Mouse (Mus musculus) limb, embryonic 13.5 days (tissue): ENCODE measurements at regions not wholly inside any gene's neighbourhood (a gene's known extent, or its start where the extent isn't known, plus 50 kb on each side); places are given as distances from the start of the nearest gene placed in this dataset.

Experiments used
- ATAC-seq: fragments of 200-750 bp; cut with Nextera tagmentation; 2 replicates; pipeline ENCODE4 v1.8.0; 2017; ENCODE audit warnings: low read depth, moderate number of reproducible peaks, moderate TSS enrichment; ENCODE audit not compliant: low FRiP score
- H3K27ac ChIP-seq: fragments of 300-500 bp; sonication (generic); 2 replicates; pipeline ENCODE4 v1.5.1; 2015; ENCODE audit warnings: inconsistent platforms, mild to moderate bottlenecking, moderate library complexity
- H3K27me3 ChIP-seq: fragments of 300-500 bp; sonication (generic); 2 replicates; pipeline ENCODE4 v1.6.1; 2015; ENCODE audit warnings: mild to moderate bottlenecking, inconsistent platforms
- H3K36me3 ChIP-seq: fragments of 300-500 bp; sonication (generic); 2 replicates; pipeline ENCODE4 v1.6.1; 2015; ENCODE audit warnings: inconsistent platforms, mild to moderate bottlenecking, moderate library complexity
- H3K4me1 ChIP-seq: fragments of 300-500 bp; sonication (generic); 2 replicates; pipeline ENCODE4 v1.6.1; 2015; ENCODE audit warnings: inconsistent platforms
- H3K4me2 ChIP-seq: fragments of 300-500 bp; sonication (generic); replicated peaks from 2 replicates; pipeline ENCODE4 v1.6.1; 2015; ENCODE audit warnings: inconsistent platforms, mild to moderate bottlenecking, moderate library complexity
- H3K4me3 ChIP-seq: fragments of 300-500 bp; sonication (generic); 2 replicates; pipeline ENCODE4 v1.5.1; 2015; ENCODE audit warnings: moderate library complexity, mild to moderate bottlenecking, inconsistent platforms
- H3K9ac ChIP-seq: fragments of 300-500 bp; sonication (generic); 2 replicates; pipeline ENCODE4 v1.6.1; 2015; ENCODE audit warnings: mild to moderate bottlenecking, inconsistent platforms
- H3K9me3 ChIP-seq: fragments of 300-500 bp; sonication (generic); 2 replicates; pipeline ENCODE4 v1.6.1; 2016; ENCODE audit warnings: inconsistent platforms
- WGBS: fragments of 180-500 bp; shearing (Covaris S2); methylation state at CpG from one replicate; pipeline ENCODE4 v1.1.7; 2015; 5-methylcytosine and 5-hydroxymethylcytosine counted together

- Histone ChIP-seq H3K36me3 (no peaks in the 10 kb centered on the region), H3K4me1 (peaks cover 39% of the 10 kb centered on the region), H3K9ac (peak overlapping the region; percentile 35; the same call in 1 of the 2 replicates), H3K9me3 (no peaks in the 10 kb centered on the region), H3K27ac (peak overlapping the region; percentile 88), H3K27me3 (peaks cover 19% of the 10 kb centered on the region), H3K4me3 (no peak overlapping the region), H3K4me2 (peak overlapping the region; percentile 31)
- 21% methylated on average over 10 of the region's 10 CpGs for WGBS
- peak; percentile 74 for ATAC-seq
Observed at GRCm38 (mm10) chr5:118316310-118317017, 71.4 kb downstream of the 2410131K14Rik start.

DNA sequence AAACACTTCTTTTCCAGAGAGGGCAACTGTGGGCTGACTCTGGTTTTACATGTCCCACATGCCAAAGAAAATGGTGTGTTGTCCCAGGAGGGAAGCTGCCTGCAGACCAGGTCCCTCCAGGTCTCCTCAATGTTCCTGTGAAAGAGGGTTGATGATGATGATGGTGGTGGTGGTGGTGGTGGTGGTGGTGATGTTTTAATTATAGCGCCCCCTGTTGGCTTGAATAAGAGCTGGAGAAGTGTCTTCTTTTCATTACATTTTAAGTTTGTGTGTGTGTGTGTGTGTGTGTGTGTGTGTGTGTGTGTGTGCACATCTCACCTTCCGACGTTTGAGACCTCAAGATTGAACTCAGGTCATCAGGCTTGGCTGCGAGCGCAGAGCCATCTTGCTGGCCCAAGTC lies 73.0 kb downstream of the 2410131K14Rik start:
- ATAC-seq = no peak
- H3K4me1 ChIP-seq = peaks cover 55% of the 10 kb centered on the region
- H3K27ac ChIP-seq = peak overlapping the region; percentile 69; the same call in 1 of the 2 replicates
- H3K36me3 ChIP-seq = no peaks in the 10 kb centered on the region
- no peak overlapping the region for H3K4me3 ChIP-seq
- H3K9me3 ChIP-seq = no peaks in the 10 kb centered on the region
- 58% methylated on average over 5 of the region's 5 CpGs for WGBS
- H3K4me2 ChIP-seq = peak overlapping the region; percentile 53; the same call in 1 of the 2 replicates
- no peak overlapping the region for H3K9ac ChIP-seq
- peaks cover 19% of the 10 kb centered on the region for H3K27me3 ChIP-seq

GRCm38 (mm10) chr5:118318883-118319282 lies 73.9 kb downstream of the 2410131K14Rik start:
- whole genome bisulfite sequencing = 6% methylated on average over 14 of the region's 15 CpGs
- Histone ChIP-seq H3K4me3 (peak overlapping the region; percentile 10; the same call in 1 of the 2 replicates), H3K4me1 (peaks cover 56% of the 10 kb centered on the region), H3K4me2 (peak overlapping the region; percentile 53), H3K9ac (peak overlapping the region; percentile 39; the same call in 1 of the 2 replicates), H3K9me3 (no peaks in the 10 kb centered on the region), H3K27me3 (peaks cover 19% of the 10 kb centered on the region), H3K36me3 (no peaks in the 10 kb centered on the region), H3K27ac (peak overlapping the region; percentile 65; the same call in 1 of the 2 replicates)
- ATAC-seq = no peak

DNA sequence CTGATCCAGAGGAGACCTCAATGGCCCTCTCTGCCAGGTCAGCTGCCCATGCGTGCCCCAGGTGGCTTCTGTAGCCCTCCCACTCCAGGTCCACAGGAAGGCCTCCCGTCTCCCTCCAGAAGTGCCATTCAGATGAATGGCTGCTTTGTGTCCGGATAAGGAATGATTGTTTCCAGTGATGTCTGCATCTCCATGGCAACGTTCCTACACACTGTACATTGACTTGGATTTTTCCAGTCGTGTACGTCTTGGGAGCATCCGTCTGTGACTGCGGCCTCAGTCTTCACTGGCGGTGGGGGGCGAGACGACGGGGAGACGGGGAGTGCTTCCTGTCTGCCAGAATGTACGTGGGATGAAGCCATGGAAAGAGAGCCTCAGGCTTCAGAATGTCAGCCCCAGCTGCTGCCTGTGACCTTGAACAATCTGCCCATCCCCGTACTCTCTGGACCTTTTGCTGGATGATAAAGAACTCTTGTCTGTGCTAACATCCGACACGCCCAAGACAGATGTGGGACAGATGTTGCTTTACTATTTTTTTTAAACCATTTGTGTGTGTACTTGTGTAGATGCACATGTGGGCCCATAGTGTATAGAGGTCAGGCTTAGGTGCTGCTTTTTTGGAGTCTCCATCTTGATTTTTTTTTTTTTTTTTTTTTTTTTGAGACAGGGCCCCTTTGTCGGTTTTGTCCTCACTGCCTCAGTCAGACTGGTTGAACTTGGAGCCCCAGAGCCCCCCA lies 76.9 kb downstream of the 2410131K14Rik start:
- no peak overlapping the region for H3K4me2 ChIP-seq
- no peak overlapping the region for H3K4me3 ChIP-seq
- peak; percentile 80 for ATAC-seq
- whole genome bisulfite sequencing = 32% methylated on average over 18 of the region's 18 CpGs
- peaks cover 19% of the 10 kb centered on the region for H3K27me3 ChIP-seq
- no peak overlapping the region for H3K9ac ChIP-seq
- peaks cover 49% of the 10 kb centered on the region for H3K4me1 ChIP-seq
- H3K27ac ChIP-seq = peak overlapping the region; percentile 80
- H3K9me3 ChIP-seq = no peaks in the 10 kb centered on the region
- H3K36me3 ChIP-seq = no peaks in the 10 kb centered on the region

DNA sequence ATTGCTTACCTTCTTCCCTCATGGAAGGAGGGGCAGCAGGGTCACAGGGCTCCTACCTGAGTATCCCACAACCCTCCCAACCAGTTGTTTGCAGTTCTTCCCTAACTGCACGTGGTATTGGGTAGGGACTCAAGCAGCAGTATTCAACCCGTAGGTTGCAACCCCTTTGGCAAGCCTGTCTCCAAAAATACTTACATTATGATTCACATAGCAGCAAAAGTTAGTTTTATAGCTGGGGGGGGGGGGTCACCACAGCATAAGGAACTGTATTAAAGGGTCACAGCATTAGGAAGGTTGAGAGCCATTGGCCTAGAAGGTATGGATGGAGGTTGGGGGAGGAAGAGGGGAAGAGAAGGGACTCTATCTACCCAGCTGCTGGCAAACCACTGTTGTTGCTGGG lies 78.1 kb downstream of the 2410131K14Rik start:
- H3K27me3 ChIP-seq = peaks cover 19% of the 10 kb centered on the region
- H3K9me3 ChIP-seq = no peaks in the 10 kb centered on the region
- peaks cover 45% of the 10 kb centered on the region for H3K4me1 ChIP-seq
- no peak for ATAC-seq
- no peak overlapping the region for H3K4me3 ChIP-seq
- no peak overlapping the region for H3K9ac ChIP-seq
- no peaks in the 10 kb centered on the region for H3K36me3 ChIP-seq
- 76% methylated on average over 2 of the region's 2 CpGs for WGBS
- peak overlapping the region; percentile 80; the same call in 1 of the 2 replicates for H3K27ac ChIP-seq
- no peak overlapping the region for H3K4me2 ChIP-seq

DNA sequence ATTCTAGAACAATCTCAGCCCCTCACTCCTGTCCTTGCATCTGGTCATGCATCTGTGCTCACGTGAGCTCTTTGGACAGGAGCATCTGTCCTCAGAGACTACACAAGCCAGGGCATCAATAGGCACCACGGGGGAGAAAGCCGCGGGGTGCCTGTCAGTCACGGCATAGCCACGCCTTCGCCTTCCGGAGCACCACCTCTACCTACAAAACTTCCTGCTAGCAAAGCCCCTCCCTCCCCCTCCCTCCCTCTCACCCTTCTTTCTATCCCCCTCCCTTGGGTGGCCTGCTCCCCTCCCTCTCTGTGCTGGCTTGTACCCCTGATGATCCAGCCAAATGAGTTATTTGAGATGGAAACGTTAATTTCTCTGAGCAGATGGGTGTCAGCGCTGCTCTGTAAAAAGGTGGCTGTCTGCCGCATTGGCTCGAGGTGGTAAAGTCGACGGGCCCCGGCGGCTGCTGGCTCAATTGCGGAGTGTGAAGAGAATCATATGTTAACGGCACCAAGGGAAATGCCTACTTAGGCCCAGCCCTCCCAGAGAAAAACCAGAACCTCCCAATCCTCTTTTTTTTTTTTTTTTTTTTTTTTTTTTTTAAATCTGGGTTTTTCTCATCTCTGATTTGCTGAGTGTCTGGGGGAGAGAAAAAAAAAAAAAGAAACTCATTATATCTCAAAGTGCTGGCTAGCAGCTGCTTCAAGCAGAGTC lies 82.0 kb downstream of the 2410131K14Rik start:
- peak overlapping the region; percentile 35; the same call in 1 of the 2 replicates for H3K9ac ChIP-seq
- H3K4me2 ChIP-seq = peak overlapping the region; percentile 66
- ATAC-seq = peak; percentile 45
- peak overlapping the region; percentile 61; the same call in 1 of the 2 replicates for H3K27ac ChIP-seq
- WGBS = 0% methylated on average over 18 of the region's 18 CpGs
- peaks cover 6% of the 10 kb centered on the region; the same call in 1 of the 2 replicates for H3K27me3 ChIP-seq
- peaks cover 42% of the 10 kb centered on the region for H3K4me1 ChIP-seq
- H3K9me3 ChIP-seq = peaks cover 4% of the 10 kb centered on the region; the same call in 1 of the 2 replicates
- no peaks in the 10 kb centered on the region for H3K36me3 ChIP-seq
- H3K4me3 ChIP-seq = peak overlapping the region; percentile 34

DNA sequence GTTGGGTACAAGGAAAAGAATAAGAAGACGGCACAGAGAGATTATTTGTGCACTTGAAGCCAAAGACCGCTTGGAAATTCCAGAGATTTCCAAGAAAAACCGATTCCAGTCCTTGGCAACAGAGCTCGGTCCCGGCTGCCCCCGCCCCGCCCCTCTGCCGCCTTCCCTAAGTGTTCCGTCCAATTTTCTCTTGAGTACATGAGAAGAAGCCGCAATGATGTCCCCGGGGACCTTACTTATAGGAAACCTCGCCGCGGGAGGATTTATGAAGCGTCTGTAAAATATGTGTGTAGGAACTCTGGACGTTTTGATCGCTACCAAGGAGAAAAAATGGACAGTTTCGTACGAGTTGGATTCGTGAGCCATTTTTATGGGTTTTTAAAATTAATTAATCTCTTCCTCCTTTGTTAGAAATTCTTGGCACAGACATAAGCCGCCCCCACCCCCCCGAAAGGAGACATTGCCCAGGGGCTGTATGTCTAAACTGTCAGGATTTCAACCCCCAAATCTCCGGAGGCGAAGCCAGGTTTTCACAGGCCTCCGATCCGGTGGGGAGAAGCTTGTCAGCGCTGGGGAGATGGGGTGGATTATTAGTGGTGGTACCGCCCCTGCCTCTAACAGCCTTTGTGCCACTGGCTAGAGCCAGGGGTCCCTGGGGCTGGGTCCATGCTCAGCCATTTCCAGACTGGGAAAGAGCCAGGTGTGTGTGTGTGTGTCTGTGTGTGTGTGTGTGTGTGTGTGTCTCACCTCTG lies 83.1 kb downstream of the 2410131K14Rik start:
- H3K9me3 ChIP-seq = peaks cover 4% of the 10 kb centered on the region; the same call in 1 of the 2 replicates
- no peak for ATAC-seq
- no peak overlapping the region for H3K9ac ChIP-seq

DNA sequence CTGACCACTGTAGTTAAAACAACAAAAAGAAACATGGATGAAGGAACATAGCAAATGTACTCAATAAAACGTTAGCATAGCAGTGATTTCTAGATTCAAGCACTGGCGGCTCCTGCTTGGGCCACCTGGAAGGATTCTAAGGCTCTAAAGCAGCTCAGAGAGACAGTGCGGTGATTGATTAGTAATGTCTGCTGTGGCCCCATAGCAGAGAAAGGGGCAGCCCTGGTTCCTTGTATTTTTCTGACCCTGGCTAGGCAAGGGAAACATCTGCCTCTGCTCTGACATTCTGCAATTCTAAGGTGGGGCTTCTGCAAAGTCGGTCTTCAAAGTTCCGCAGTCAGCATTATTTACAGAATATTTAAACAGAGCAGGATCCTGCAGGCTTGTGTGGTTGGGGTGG lies 84.1 kb downstream of the 2410131K14Rik start:
- Histone ChIP-seq H3K4me1 (peaks cover 38% of the 10 kb centered on the region), H3K9ac (no peak overlapping the region), H3K27ac (no peak overlapping the region), H3K4me3 (no peak overlapping the region), H3K36me3 (no peaks in the 10 kb centered on the region), H3K9me3 (peaks cover 4% of the 10 kb centered on the region; the same call in 1 of the 2 replicates), H3K27me3 (peaks cover 6% of the 10 kb centered on the region; the same call in 1 of the 2 replicates), H3K4me2 (no peak overlapping the region)
- 77% methylated on average over 5 of the region's 5 CpGs for WGBS
- no peak for ATAC-seq

More for the DNA sequence above, 83.1 kb downstream of the 2410131K14Rik start:
- Histone ChIP-seq H3K4me1 (peaks cover 39% of the 10 kb centered on the region), H3K4me2 (peak overlapping the region; percentile 66), H3K4me3 (peak overlapping the region; percentile 34), H3K27me3 (peaks cover 6% of the 10 kb centered on the region; the same call in 1 of the 2 replicates), H3K27ac (no peak overlapping the region; the same call in 1 of the 2 replicates), H3K36me3 (no peaks in the 10 kb centered on the region)
- 1% methylated on average over 28 of the region's 28 CpGs for WGBS

DNA sequence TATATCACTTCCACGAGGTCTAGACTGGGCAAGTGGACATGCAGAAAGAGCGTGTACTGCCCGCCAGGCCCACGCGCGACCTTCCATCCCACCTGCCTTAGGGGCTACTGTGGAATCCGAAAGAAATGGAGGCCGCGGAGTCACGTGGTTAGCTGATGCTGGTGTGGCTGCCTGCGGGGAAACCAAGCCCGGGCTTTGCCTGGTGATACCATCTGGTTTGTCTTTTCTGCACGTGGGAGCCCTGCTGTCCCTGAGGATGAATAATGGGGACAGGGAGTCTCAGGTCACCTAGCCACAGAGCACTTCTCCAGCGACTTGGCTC lies 86.2 kb downstream of the 2410131K14Rik start:
- Histone ChIP-seq H3K27ac (peak overlapping the region; percentile 85; the same call in 1 of the 2 replicates), H3K4me2 (peak overlapping the region; percentile 77), H3K27me3 (0 out of 2 replicates have a peak, but pooled peaks cover 6% of the 10 kb centered on the region), H3K4me1 (peaks cover 38% of the 10 kb centered on the region), H3K9me3 (peaks cover 4% of the 10 kb centered on the region; the same call in 1 of the 2 replicates), H3K9ac (no peak overlapping the region), H3K4me3 (peak overlapping the region; percentile 43), H3K36me3 (no peaks in the 10 kb centered on the region)
- WGBS = 15% methylated on average over 14 of the region's 14 CpGs
- ATAC-seq = no peak

GRCm38 (mm10) chr5:118331608-118332394 lies 86.8 kb downstream of the 2410131K14Rik start:
- peak overlapping the region; percentile 66 for H3K9ac ChIP-seq
- 1% methylated on average over 32 of the region's 32 CpGs for WGBS

More at GRCm38 (mm10) chr5:118331608-118332394, 86.8 kb downstream of the 2410131K14Rik start:
- Histone ChIP-seq H3K4me3 (peak overlapping the region; percentile 43), H3K4me1 (peaks cover 35% of the 10 kb centered on the region), H3K4me2 (peak overlapping the region; percentile 77), H3K36me3 (no peaks in the 10 kb centered on the region), H3K27ac (peak overlapping the region; percentile 85), H3K9me3 (peaks cover 4% of the 10 kb centered on the region; the same call in 1 of the 2 replicates), H3K27me3 (0 out of 2 replicates have a peak, but pooled peaks cover 6% of the 10 kb centered on the region)
- peak; percentile 68; the same call in 1 of the 2 replicates for ATAC-seq
